Mouse (Mus musculus) kidney, adult 18-20 months (tissue): ENCODE measurements at regions not wholly inside any gene's neighbourhood (a gene's known extent, or its start where the extent isn't known, plus 50 kb on each side); places are given as distances from the start of the nearest gene placed in this dataset.
A peak's percentile ranks its signal among the peaks of the same experiment; 100 is the strongest.

Source experiments
- DNase-seq: peaks from one replicate; pipeline ENCODE4 v3.0.0; 2021

DNA sequence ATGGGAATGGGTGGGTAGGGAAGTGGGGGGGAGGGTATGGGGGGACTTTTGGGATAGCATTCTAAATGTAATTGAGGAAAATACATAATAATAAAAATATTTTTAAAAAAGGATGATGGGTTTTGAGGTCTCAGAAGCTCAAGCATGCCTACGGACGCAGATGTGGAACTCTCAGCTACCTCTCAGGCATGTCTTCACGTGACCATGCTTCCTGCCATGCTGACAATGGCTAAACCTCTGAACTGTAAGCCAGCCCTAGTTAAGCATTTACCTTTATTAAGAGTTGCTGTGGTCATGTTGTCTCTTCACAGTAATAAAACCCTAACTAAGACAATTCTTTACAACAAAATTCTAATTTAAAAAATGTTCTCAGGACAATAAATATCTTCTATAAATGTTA lies 80.0 kb downstream of the Tex36 start:
- DNase-seq = no peak

DNA sequence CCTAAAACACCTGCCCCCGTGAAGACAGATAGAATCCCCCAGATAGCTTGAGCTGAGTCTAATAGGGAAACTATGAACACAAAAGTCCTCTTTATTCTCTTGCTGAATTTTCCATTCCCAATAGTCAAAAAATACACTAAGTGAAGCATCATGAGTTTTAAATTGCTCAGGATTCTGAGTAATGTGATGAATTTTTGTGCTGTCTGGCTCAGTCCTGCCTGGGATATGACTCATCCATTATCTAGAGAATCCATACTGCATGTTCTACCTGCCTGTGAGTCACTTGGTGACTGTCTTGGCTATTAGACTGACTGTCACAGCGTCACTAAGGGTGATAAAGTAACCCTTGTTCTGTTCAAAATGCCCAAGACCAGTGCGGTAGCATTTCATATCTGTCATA lies 83.0 kb downstream of the Tex36 start:
- no peak for DNase-seq

DNA sequence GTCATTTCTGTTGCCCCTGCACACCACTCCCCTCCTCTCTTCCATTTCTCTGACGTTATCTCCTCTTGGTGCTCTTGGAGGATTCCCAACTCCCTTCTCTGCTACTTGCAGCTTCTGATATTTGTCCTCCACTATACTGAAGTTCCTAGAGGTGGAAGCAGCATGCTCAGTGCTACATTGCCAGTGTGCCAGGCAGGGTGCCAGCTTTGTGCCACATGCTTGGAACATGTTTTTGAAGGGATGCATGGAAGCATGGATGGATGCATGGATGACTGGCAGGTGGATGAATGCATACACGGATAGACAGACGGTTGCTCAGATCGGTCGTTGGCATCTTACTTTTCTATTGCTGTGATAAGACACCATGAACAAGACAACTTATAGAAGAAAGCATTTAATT lies 84.4 kb downstream of the Tex36 start:
- DNase-seq = no peak

DNA sequence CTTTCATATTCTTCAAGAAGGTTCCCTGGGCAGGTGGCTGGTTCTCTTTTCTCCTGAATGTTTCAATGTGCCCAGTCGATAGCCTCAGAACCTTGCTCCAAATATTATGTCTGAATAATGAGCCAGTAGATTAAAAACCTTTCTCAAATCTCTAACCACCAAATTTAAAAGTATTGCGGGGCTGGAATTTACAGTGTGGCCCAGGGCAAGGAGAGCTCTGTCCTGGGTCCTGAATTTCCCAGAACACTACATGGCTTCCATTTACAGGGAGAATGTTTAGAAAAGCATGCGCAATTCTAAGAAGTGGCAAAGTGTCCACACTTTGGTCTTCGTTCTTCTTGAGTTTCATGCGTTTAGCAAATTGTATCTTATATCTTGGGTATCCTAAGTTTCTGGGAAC lies 91.0 kb downstream of the Tex36 start:
- no peak for DNase-seq

DNA sequence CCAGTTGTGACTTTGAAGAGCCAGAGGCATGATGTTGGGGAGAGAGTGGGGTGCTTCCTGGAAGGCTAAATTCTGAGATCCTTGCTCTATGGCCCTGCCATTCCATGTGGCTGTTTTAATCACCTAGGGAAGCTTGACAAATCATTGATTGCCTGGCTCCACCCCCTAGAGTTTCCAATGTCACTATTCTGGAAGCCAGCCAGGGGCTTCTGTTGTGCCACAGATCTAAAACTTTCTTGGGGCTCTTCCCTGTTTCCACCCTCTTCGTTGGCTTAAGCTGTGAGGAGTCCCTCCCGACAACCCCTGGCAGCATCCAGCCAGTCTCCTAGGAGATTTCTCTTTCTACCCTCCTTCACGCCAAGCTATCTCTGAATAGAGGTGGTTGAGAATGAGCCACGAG lies 92.5 kb downstream of the Tex36 start:
- peak; percentile 10 for DNase-seq

DNA sequence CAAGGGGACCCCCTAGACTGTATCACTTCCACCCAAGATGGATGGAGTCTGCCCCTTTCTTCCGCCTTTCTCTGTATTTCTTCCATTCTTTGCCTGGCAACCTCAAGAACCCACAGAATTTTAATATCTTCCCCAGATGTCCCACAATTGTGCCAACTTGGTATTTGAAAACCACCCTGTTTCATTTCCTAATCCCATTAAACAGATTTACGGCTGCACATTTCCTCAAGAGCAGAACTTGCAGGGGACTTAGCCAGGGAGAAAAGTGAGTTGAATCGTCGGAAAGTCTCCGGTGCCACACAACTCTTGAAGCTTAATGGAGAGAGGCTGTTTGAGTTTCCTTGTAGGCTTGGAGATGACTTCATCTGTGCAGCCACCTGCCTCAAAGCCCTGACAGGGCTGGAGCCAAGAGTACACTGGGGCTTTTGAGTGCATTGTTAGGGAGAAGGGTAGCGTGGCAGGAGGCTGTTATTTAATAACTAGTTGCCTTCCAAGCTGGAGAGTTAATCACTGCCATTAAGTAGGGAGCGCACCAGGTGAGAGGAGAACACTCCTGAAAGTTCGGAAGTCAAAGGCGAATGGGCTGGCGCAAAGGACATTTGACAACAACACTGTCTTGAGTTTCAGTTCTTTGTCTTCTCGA lies 93.5 kb downstream of the Tex36 start:
- DNase-seq = no peak

DNA sequence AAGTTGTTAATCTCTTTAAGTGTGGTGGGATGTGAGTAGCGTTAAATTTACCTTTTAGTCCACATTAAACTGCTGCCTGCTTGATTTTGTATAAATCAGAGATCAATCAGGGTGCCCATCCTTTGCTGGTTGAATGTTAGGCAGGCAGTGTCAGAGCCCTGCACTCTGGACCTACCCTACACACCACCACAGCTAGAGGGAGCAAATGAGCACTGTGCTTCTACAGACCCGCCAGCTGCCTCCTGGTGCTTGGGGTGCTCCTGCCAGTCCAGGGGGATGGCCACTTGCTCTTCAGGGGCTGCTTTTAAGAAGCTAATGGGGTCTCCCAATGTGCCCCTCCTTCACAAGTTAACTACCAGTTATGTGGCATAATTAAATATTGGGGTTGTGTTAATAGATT lies 96.3 kb downstream of the Tex36 start:
- DNase-seq = no peak

DNA sequence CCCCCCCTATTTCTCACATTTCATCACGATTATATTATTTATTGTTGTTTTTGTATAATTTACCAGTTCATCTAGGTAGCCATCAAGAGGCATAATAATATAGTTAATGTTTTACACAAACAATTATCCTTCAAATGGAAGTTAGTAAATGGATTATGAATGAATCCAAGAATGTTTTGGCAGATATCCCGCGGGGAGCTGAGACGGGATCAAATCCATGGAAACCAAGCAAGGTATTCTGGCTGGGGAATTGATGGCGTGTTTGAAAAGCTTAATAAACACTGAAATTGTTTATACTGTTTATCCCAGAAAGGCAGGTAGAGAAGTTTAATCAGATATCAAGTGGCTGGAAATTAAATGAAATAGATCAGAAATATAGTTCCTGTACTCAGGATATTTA lies 98.0 kb downstream of the Tex36 start:
- DNase-seq = no peak

DNA sequence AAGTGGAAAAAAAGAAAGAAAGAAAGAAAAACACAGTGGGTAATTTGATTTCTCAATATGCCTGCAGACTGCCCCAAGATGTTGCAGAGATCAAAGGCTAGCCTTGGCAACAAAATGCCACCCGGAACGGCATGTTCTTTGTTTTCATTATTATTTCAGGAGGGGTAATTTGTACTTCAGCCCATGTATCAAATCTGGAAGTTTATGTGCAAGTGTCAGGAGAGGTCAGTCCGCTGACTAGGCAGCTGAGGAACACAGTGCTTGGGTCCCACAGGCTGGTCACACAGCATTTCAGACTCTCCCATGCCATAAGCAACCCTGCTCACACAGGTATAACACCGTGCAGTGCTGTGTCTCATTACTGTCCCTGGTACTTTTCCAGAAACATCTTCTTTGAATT lies 99.2 kb downstream of the Tex36 start:
- DNase-seq = no peak

DNA sequence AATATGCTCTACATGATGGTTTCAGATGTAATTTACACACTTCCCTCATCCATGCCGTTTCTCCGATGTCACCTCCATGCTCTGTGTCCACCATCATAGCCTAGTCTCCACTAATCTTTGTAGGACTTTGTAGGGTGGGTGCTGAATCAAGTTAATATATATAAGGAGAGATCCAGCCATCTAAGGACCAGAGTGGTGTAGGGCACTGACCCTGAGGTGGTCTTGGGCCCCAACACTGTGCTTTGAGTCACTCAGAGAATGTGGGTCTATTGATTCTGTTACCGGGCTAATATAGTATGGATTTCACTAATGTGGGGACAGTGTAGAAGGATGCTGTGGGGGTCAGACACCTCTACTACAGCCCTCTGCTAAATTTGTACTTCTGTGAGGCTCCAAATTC lies 104.4 kb downstream of the Tex36 start:
- DNase-seq = no peak

DNA sequence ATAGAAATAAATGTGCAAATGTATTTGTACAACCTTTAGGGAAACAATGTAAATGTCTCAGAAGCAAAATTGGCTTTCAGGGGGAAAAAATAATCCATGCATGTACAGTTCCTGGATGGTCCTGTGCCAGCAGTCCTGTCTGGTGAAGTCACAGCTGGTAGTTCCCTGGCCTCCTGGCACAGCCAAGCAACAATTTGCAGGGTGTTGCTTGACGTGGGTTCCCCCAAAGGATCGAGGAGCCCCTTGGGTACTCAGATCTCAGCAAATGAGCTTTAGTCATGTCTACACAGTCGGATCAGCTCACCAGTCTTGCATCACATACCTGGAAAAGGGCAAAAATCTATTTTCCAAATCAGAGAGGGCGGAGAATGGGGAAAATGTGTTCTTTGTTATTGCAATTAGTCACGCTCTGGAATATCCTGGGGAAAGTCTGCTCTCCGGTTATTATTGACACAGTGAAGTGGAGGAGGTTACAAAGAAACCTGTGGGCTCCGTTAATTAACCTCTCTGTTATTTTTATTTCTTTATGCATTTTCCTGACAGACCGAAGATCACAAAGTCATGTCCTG lies 106.9 kb downstream of the Tex36 start:
- DNase-seq = no peak

DNA sequence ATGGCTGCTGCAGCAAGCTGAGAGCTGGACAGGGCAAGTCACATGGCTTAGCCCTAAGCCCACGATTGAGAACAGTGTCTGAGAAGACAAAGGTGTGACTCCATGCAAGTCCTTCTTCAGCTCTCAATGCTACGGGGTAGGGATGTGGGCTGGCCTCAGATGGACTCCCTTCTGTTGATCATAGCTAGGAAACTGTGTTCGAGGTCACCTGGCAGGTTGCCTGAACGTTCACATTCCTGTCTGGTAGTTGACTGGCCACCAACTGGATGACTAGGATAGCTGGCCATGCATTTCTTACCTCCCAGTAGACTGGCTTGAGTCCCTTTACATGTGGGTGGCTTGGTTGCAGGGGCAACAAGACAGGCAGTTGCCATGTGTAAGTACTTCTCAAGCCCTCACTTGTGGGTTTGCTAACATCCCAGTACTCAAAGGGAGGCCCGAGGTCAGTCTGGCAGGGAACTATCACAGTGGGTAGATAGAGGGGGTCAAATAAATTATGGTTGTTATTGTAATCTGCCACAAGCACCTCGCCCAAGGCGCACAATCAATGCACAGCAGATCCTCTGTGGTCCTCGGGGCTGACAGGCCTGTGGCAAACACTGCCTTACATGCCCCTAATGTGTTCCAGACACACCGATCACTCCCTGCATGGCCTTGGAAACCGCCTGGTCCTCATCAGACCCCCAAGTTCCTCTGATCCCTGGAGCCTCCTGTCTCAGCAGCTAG lies 107.5 kb downstream of the Tex36 start:
- peak; percentile 19 for DNase-seq

DNA sequence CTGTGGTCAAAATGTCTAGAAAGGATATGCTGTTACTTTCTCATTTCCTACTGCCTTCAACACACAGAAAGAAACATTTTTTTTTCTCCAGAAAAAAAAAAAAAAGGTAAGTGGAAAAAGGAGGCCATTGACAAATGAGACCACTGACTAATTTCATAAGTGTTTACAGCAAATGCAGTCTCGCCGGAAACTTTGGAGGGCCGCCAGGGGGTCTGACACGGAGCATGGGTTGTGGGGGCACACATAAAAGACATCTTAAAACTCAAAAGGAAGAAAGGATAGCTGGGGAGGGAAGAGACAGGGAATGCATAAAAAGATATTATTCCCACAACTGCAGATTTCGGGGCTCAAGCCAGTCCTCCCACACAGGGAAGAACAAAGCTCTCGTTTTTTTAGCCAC lies 109.3 kb downstream of the Tex36 start:
- no peak for DNase-seq

DNA sequence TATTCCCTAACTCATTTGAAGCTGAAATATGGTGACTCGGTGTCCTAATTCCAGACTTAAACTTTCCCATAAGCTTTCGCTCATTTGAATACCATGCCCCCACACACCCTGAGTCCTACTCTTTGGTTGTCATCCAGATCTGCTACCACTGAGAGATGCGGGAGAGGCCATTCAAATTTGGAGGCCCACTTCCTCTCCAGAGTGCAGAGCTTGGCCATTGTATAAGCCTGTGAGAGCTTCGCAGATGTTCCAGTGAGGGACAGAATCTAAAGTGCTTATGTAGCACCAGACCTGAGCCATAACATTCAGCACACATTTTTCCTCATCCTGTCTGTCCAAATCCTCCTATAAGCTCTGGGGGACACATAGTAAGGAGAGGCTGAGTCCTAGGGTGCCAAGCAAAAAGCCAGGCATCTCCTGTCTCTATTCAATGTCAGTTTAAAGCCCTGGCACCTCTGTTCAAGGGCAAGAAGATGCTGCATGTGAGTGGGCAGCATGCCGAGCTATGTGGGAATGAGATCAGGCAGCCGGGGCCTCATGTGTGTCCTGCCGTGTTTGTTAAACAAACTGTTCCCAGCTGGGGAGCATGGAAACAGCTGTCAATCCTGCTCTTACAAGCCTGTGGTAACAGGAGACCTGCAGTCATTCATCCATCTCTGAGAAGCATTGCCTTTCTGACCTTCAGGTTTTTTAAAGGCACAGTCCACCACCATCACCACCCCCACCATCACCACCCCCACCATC lies 113.9 kb downstream of the Tex36 start:
- DNase-seq = no peak

DNA sequence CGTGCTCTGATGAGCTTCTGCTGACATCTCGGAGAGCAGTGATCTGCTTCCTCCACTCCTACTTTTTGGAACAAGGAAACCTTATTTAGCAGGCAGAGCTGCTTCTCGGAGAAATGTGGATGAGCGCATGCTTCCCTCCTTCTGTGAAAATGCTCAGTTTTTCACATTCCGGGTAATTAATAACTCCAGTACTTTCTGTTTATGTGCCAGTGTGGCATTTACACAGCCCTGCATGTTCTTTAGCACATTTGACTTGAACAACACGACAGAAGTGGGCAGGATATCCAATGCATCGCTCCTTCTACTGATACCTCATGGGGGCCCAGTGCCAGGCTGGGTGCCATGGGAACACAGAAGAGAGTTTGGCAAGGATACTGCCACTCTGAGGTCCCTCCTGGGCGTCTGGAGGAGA lies 117.5 kb downstream of the Tex36 start:
- DNase-seq = no peak

DNA sequence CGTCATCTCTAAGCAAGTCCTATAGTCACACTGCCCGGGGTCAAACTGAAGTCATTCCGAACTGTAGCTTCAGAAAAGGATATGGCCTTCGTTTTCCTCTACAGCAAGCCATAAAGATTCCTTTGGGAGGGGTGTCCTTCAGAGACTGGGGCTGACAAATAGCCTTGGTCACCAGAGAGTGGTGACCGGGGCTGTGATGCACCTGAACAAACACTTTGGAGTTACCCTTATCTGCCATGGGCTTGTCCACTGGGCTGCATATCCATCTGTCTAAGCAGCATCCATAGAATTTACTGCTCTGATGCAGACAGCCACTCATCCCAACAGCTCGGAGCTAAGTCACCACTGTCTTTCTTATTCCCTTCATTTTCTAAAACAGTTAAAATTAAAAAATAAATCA lies 120.4 kb downstream of the Tex36 start:
- no peak for DNase-seq

DNA sequence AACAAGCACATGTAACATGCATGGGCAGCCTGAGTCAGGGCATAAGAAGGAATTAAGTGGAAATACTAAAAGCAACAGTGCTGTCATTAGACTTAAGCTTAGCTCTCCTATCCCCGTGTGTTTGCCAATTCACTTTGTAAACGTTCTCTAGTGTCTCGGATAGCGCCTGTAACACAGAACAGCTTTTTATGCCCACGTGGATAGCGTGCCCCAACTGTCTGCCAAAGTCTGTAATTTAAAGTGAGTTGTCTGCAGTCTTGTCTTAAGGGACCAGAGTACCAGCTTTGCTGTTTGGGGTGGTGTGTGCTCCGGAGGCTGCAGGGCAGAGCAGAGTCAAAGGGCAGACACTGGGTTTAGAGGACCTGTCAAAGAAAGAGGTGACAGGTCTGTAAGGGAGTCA lies 122.3 kb downstream of the Tex36 start:
- no peak for DNase-seq

DNA sequence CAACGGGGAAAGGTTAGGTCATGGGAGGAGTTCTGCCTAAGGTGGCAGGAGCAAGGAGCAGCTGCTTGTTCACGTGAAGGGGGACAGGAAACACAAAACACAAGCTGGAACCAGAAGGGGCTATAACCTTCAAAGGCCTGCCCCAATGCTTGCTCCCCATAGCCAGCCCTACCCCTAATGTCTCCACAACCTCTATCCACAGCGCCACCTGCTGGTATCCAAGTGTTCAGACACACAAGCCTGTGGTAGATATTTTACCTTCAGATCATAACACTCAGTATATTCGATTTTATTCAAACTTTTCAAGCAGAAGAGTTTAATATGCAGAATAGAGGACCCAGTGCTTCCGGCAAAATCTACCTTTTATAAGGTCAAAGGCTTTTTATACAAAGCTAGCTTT lies 124.0 kb downstream of the Tex36 start:
- no peak for DNase-seq

DNA sequence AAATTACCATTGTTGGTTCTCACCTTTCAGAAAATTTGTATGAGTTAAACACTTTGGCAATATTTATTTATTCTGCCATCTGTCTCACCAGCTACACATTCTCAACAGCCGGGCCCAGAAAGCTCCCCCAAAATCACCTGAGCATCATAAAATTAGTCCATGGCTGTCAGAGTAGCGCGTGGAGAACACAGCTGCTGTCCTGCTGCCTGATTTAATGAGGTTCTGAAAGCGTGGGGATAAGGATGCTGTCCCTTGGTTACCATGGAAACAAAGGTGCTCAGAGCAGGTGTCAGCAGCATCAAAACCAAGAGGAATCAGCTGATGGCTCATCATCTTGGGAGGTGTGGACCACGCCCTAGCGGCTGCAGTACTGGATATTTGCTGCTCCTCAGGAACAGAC lies 124.7 kb downstream of the Tex36 start:
- no peak for DNase-seq

DNA sequence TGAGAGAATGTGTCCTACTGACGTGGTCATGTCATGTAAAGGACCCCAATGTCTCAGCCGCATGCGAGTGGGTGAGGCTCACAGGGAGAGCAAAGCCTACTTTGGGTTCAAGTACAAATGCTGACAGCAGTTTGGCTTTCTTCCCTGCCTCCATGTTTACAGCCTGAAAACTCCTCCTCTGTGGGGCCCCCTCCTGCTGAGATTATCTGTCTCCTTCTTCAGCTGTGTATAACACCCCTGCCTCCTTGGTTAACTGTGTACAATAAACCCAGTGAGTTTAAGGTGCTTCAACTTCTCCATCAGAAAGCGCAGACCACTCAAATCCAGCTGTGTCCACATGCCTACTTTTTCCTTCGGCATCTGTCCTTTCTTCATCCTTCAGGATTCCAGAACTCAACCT lies 130.3 kb downstream of the Tex36 start:
- DNase-seq = no peak

DNA sequence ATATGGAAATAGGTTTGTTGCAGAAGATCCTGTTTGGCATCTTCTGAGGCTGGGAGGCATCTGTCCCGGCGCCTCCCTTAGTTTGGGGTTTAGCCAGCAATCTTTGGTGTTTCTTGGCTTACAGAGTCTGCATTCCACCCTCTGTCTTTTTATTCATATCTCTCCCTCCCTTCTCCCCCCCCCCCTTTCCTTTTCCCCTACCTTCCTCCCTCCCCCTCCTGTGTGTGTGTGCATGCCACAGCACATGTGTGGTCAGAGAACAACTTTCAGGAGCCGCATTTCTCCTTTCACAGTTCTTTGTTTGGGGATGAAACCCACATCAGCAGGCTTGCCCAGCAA lies 131.4 kb downstream of the Tex36 start:
- no peak for DNase-seq

DNA sequence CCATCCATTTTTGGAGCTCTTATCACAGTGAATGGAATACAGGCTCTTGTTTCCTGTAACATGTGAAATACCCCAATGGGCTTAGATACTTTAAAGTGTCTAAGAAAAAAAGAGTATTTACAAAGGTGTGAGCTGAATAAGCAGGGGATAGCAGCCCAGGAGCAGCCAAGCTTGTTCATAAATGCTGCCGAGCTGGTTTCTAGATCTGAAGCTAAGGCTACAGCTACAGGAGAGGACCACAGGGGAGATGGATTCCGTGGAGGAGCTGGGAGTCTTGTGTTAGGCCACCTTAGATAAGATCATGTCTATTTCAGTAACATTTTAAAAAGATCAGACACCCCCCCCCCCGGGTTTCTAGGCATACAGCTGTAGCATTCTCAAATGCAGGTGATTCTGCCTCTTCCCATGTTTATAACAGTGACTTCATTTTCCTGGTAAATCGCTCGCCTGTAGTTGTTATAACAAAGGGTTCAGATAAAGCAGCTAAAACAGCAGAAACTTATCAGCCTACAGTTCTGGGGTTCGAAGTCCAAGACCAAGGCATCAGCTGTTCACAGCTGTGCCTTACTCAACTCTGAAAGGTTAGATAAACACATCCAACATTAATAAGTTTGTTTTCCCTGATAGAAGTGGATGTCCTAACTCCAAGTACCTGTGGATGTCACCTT lies 131.9 kb downstream of the Tex36 start:
- DNase-seq = no peak

DNA sequence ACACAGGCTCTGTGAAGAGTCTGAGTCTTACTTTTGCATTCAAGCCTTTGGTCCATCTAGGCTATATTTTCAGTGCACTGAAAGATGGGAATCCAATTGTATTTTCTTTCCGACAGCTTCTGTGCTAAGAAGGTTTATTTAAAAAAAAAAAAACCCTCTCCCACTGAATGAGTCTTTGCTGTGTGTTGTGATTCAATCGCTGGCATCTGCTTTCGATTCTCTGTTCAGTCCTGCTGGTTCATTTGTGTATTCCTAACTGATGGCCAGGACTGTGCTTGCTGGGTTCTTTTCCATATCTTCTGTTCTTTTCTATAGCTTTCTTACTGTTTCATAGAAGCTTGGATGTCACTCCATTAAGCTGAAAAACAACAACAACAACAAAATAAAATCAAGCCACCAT lies 132.9 kb downstream of the Tex36 start:
- no peak for DNase-seq

DNA sequence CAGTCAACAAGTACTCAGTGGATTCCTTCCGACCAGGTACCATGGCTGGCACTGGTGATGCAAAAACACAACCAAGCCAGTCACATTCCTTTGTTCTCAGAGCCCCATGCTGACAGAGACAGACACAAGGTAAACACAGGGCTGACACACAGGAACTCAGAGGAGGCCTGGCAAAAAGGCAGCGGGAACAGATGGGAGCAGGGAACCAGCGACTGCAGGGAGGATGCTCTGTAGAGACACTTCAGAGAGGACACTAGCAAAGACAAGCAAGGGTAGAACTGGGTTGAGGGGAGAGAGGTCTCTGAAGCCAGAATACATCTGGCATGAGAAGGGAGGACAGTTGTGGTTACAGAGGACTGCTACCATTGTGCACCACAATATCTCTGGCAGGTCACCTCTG lies 133.6 kb downstream of the Tex36 start:
- DNase-seq = no peak
